Mouse (Mus musculus) heart, embryonic 16.5 days (tissue): ENCODE measurements at regions not wholly inside any gene's neighbourhood (a gene's known extent, or its start where the extent isn't known, plus 50 kb on each side); places are given as distances from the start of the nearest gene placed in this dataset.

Experiments used
- ATAC-seq: fragments of 200-750 bp; cut with Nextera tagmentation; replicated peaks from 2 replicates; pipeline ENCODE4 v1.8.0; 2017; ENCODE audit warnings: moderate number of reproducible peaks; ENCODE audit not compliant: insufficient read depth, low FRiP score; ENCODE audit errors: extremely low read depth
- H3K27ac ChIP-seq: fragments of 300-500 bp; sonication (generic); 2 replicates; pipeline ENCODE4 v1.5.1; 2014; ENCODE audit warnings: mild to moderate bottlenecking, low read length, control low read depth, moderate library complexity
- H3K27me3 ChIP-seq: fragments of 300-500 bp; sonication (generic); 2 replicates; pipeline ENCODE4 v1.6.1; 2014; ENCODE audit warnings: low read length, mixed read lengths; ENCODE audit not compliant: control insufficient read depth, insufficient read depth
- H3K36me3 ChIP-seq: fragments of 300-500 bp; sonication (generic); 2 replicates; pipeline ENCODE4 v1.6.1; 2014; ENCODE audit not compliant: control insufficient read depth, insufficient read depth
- H3K4me1 ChIP-seq: fragments of 300-500 bp; sonication (generic); 2 replicates; pipeline ENCODE4 v1.6.1; 2014; ENCODE audit warnings: low read length, mixed read lengths; ENCODE audit not compliant: control insufficient read depth, insufficient read depth
- H3K4me2 ChIP-seq: fragments of 300-500 bp; sonication (generic); 2 replicates; pipeline ENCODE4 v1.6.1; 2014; ENCODE audit warnings: low read depth, mild to moderate bottlenecking, control low read depth, low read length
- H3K4me3 ChIP-seq: fragments of 300-500 bp; sonication (generic); 2 replicates; pipeline ENCODE4 v1.5.1; 2014; ENCODE audit warnings: mild to moderate bottlenecking, control low read depth, low read length
- H3K9ac ChIP-seq: fragments of 300-500 bp; sonication (generic); 2 replicates; pipeline ENCODE4 v1.6.1; 2014; ENCODE audit warnings: low read length, control low read depth
- H3K9me3 ChIP-seq: fragments of 300-500 bp; sonication (generic); replicated peaks from 2 replicates; pipeline ENCODE4 v1.6.1; 2016; ENCODE audit warnings: low read length; ENCODE audit not compliant: control insufficient read depth
- WGBS: fragments of 180-500 bp; shearing (Covaris S2); extraction: QIAGEN DNeasy Blood & Tissue Kit; methylation state at CpG from one replicate; pipeline ENCODE4 v1.1.7; 2014; 5-methylcytosine and 5-hydroxymethylcytosine counted together

DNA sequence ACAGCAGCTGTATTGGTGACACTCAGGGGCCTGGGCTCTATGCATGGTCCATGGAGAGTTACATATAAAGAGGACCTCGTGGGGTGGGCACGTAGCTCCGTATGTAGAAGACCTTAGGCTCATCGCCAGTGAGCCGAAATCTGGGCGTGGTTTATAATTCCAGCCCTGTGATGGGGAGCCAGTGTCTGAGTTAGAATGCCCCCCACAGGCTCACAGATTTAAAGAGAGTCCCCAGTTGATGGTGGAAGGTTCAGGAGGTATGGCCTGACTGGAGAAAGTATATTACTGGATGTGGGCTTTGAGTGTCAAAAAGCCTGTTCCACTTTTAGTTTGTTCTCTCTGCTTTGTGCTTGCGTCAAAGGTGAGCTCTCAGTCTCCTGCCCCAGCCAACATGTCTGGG lies 54.8 kb downstream of the 1700122O11Rik start:
- Histone ChIP-seq H3K27ac (no peak overlapping the region), H3K9ac (no peak overlapping the region), H3K9me3 (no peaks in the 10 kb centered on the region), H3K4me1 (peaks cover 16% of the 10 kb centered on the region), H3K36me3 (no peaks in the 10 kb centered on the region), H3K4me2 (no peak overlapping the region), H3K27me3 (no peaks in the 10 kb centered on the region; the same call in 1 of the 2 replicates), H3K4me3 (no peak overlapping the region)
- ATAC-seq: no peak
- WGBS: 87% methylated on average over 7 of the region's 7 CpGs

DNA sequence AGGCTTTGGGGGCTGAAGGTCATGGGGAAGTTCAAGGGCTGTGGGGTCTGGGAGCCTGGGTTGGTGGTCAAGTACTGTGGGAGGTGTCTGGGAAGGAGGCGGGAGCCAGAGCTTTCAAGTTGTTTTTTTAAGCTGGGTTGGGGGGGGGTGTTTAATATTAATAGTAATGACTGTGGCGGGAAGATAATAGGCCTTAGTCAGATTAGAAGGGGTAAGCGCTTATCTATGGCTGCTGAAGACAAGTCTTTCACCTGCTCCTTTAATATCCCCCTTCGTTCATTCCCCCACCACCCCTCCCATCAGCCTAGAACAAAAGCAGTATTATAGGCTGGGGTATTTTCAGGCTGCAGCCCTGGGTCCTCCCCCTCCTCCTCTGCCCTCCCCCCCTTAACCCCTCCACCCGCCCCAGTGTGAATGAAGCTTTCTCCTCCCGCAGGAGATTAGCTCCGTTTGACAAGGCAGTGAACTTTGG lies 56.5 kb downstream of the 1700122O11Rik start:
- Histone ChIP-seq H3K27me3 (no peaks in the 10 kb centered on the region; the same call in 1 of the 2 replicates), H3K4me1 (peaks cover 16% of the 10 kb centered on the region), H3K9ac (no peak overlapping the region), H3K9me3 (no peaks in the 10 kb centered on the region), H3K36me3 (no peaks in the 10 kb centered on the region), H3K27ac (no peak overlapping the region), H3K4me2 (no peak overlapping the region), H3K4me3 (no peak overlapping the region)
- WGBS: 26% methylated on average over 7 of the region's 7 CpGs
- no peak for ATAC-seq

DNA sequence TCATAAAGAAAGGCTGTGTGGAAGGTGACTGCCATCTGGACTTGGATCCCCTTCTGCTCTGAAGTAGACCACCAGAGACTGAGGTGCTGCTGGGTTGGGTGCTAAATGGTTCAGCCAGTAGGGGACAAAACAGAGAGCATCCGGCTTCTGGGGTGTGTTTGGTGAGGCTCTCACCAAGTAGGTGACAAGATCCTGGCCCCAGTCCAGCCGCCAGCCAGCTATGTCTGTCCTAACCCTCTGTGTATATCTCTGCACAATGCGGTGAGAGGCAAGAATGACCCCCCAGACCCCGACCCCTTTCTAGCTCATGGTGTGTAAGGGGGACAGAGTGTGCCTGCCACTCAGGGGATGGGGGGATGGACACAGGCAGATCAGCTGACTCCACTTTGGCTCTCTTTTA lies 54.8 kb upstream of the Foxp4 start:
- Histone ChIP-seq H3K36me3 (no peaks in the 10 kb centered on the region), H3K27me3 (no peaks in the 10 kb centered on the region; the same call in 1 of the 2 replicates), H3K4me3 (no peak overlapping the region), H3K9ac (no peak overlapping the region), H3K4me2 (no peak overlapping the region), H3K27ac (no peak overlapping the region), H3K4me1 (peaks cover 31% of the 10 kb centered on the region), H3K9me3 (no peaks in the 10 kb centered on the region)
- ATAC-seq: no peak
- 28% methylated on average over 4 of the region's 4 CpGs for WGBS

DNA sequence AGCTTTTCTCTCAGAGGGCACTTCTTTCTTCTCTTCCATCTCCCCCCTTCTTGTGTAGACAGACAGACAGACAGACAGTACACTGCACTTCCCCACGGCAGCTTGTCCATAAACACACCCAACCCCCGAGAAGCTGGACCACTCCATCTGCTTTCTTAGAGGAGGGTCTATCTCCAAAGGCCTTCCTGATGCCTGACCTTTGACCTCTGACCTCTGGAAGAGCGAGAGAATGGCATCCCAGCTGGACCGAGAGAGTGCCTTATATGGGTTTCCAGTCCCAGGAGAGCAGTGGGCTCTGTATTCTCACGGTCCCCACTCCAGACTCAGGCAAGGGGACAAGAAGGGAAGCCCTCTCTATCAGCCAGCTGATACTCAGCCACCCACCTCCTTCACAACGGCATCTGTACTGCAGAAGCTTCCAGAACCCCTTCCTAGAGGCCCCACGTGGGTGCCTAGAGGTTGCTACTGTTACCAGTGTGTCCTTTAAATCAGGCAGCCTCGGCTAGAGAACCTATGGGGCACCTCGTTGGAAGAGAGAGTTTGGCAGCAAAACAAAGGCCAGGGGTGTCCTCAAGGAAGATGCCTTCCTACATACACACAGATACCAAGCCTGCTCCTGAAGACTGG lies 54.1 kb upstream of the Foxp4 start:
- no peaks in the 10 kb centered on the region; the same call in 1 of the 2 replicates for H3K27me3 ChIP-seq

DNA sequence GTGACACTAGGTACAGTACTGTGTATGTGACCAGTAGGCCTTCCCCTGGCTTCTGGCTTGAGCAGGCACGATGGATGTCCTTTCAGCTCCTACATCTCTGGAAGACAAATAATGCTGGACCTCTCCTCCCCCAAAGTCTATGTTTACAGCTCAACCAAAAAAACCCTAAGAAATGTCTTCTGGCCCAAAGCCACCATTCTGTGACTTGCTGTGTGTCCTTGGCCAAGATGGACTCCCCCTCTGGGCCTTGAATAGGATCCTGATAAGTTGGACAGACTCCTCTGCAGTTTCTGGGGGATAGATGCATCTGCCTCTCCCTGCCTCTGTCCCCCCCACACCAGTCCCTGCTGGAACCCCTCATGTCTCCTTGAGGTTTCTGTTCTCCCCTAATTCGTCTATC lies 53.6 kb upstream of the Foxp4 start:
- Histone ChIP-seq H3K36me3 (no peaks in the 10 kb centered on the region), H3K27ac (no peak overlapping the region), H3K27me3 (no peaks in the 10 kb centered on the region), H3K9ac (no peak overlapping the region), H3K4me1 (peaks cover 39% of the 10 kb centered on the region), H3K4me3 (no peak overlapping the region), H3K9me3 (no peaks in the 10 kb centered on the region), H3K4me2 (no peak overlapping the region)
- no peak for ATAC-seq
- WGBS: 80% methylated on average over 2 of the region's 2 CpGs

More for the DNA sequence above, 54.1 kb upstream of the Foxp4 start:
- H3K4me3 ChIP-seq: no peak overlapping the region
- ATAC-seq: no peak
- H3K27ac ChIP-seq: 0 out of 2 replicates have a peak overlapping the region, but pooled peaks have one; percentile 7
- H3K4me2 ChIP-seq: no peak overlapping the region
- H3K9me3 ChIP-seq: no peaks in the 10 kb centered on the region
- H3K4me1 ChIP-seq: peaks cover 37% of the 10 kb centered on the region
- 28% methylated on average over 9 of the region's 9 CpGs for WGBS
- H3K36me3 ChIP-seq: no peaks in the 10 kb centered on the region
- peak overlapping the region; percentile 31; the same call in 1 of the 2 replicates for H3K9ac ChIP-seq

DNA sequence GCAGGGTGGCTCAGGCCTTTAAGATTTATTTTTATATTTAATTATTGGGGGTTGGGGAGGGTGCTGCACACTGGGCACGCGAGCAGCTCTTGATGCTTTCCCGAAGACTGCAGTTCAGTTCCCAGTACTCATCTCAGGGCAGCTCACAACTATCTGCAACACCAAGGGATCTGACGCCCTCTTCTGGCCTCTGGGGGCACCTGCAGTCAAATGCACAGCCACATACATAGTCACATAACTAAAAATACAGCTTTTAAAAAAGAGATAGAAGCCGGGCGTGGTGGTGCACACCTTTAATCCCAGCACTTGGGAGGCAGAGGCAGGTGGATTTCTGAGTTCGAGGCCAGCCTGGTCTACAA lies 52.5 kb upstream of the Foxp4 start:
- Histone ChIP-seq H3K9me3 (no peaks in the 10 kb centered on the region), H3K27me3 (no peaks in the 10 kb centered on the region), H3K4me3 (no peak overlapping the region), H3K4me1 (peaks cover 39% of the 10 kb centered on the region), H3K36me3 (no peaks in the 10 kb centered on the region), H3K9ac (no peak overlapping the region), H3K4me2 (no peak overlapping the region), H3K27ac (peak overlapping the region; percentile 91)
- ATAC-seq: no peak
- WGBS: 90% methylated on average over 7 of the region's 7 CpGs

DNA sequence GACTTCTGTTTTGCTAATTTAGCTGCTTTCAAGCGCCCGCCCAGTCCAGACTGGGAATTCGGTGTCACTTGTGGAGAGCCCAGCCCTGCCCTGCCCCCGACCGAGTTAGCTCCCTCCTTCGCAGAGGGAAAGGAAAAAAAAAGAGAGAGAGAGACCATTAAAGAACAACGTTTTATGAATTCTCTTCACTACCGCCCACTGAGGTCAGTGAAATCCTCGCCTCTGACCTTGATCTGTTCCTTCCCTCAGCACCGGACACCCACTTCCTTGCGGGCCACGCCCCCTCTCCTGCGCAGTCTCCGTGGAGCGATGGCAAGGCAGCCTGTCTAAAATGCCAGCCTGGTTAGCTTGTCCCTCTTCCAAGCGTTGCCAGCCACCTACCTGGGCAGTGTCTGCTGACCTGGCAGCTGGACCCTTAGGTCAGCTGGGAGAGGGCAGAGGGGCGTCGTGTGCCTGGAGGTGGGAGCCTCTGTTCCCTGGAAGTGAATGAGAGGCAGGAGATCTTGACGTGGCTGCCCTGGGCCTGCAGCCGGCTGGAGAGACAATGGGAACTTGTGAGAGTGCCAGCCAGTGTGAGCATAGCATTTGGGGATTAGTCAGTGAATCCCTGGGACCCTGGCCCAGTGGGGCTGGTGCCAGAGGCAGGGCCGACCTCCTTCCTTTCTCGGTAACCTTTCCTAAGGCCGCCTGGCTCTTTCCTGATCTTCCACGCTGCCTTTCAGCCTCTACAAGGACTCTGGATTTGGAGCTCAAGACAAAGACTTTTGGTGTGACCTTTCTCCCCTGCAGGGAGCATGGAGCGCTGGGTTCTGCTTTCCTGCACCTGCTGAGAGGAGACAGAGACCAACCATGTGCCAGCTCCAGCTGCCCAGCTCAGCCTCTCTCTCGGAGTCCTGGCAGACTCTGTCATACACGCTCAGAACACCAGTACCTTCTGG lies 51.9 kb upstream of the Foxp4 start:
- peaks cover 37% of the 10 kb centered on the region for H3K4me1 ChIP-seq
- H3K27ac ChIP-seq: peak overlapping the region; percentile 91
- no peaks in the 10 kb centered on the region for H3K36me3 ChIP-seq
- WGBS: 20% methylated on average over 27 of the region's 27 CpGs
- peak overlapping the region; percentile 86 for H3K4me2 ChIP-seq
- no peaks in the 10 kb centered on the region for H3K27me3 ChIP-seq
- peak overlapping the region; percentile 69 for H3K9ac ChIP-seq
- peak overlapping the region; percentile 46 for H3K4me3 ChIP-seq
- peak; percentile 49; the same call in 1 of the 2 replicates for ATAC-seq
- no peaks in the 10 kb centered on the region for H3K9me3 ChIP-seq

DNA sequence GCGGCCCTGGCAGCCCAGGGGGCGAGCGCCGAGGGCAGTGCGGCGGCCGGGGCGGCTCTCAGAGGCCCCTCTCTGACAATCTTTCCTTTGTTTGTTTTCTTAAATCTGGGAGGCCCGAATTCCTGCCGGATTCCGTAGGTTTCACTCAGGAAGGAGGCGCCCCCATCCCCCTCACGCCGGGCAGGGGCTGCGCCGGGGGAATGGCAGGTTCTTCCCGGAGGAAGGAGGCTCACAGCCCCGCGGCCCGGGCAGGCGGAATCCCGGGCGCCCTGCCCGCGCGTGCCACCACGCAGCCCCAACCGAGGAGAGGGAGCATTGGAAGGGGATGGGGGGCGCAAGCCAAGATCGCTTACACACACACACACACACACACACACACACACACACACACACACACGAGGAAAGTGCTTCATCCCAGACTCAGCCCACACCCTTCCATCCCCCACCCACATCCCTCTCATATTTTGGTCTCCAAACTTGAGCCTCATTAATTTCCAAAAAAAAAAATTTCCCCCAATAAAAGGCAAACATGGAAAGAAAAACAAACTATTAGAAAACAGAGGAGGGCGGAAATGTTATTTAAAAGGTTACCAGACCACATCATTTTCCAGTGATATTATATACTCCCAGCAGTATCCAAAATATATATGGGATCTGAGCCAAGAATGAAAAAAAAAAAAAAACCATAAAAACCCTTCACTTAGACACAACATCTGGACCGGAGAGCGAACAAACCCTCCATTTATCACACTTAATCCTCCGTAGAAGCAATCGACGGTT lies 51.0 kb upstream of the Foxp4 start:
- H3K9me3 ChIP-seq: no peaks in the 10 kb centered on the region
- peak; percentile 16; the same call in 1 of the 2 replicates for ATAC-seq
- peak overlapping the region; percentile 54 for H3K4me3 ChIP-seq
- H3K4me1 ChIP-seq: peaks cover 35% of the 10 kb centered on the region
- no peaks in the 10 kb centered on the region for H3K36me3 ChIP-seq
- no peaks in the 10 kb centered on the region for H3K27me3 ChIP-seq
- peak overlapping the region; percentile 91 for H3K27ac ChIP-seq
- peak overlapping the region; percentile 86 for H3K4me2 ChIP-seq
- WGBS: 5% methylated on average over 21 of the region's 37 CpGs
- peak overlapping the region; percentile 71 for H3K9ac ChIP-seq
